Mouse (Mus musculus) C2C12 (cell line): ENCODE measurements at regions not wholly inside any gene's neighbourhood (a gene's known extent, or its start where the extent isn't known, plus 50 kb on each side); places are given as distances from the start of the nearest gene placed in this dataset.

ENCODE experiments used
- CTCF ChIP-seq: IDR thresholded peaks from one replicate; pipeline ENCODE4 v1.5.1; 2011; ENCODE audit not compliant: control insufficient read depth, insufficient read depth, insufficient read length
- MAX ChIP-seq: IDR thresholded peaks from one replicate; pipeline ENCODE4 v1.6.1; 2011; ENCODE audit warnings: mild to moderate bottlenecking, control low read depth

DNA sequence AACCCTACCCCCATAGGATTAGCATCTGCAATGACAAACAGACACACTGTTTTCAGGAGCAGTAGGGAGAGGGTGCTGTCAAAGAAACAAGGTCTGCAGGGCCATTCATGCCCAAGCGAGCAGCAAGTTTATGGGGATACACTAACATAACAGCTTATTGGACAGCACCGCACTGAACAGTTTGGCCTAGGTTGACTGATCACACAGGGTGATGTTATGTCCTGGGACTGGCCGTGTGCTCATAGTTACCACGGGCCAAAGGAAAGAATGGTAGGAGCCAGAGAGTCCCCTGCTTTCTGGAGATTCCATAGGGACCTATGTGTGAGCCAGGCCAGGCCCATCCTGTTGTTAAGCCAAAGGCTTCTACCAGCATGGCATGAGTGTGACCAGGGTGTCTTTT lies 102.8 kb downstream of the Ndufa10 start:
- TF ChIP-seq CTCF (no peak), MAX (no peak)
